Mouse (Mus musculus): ENCODE data around the gene Glra1.

Glra1 gene

DNA sequence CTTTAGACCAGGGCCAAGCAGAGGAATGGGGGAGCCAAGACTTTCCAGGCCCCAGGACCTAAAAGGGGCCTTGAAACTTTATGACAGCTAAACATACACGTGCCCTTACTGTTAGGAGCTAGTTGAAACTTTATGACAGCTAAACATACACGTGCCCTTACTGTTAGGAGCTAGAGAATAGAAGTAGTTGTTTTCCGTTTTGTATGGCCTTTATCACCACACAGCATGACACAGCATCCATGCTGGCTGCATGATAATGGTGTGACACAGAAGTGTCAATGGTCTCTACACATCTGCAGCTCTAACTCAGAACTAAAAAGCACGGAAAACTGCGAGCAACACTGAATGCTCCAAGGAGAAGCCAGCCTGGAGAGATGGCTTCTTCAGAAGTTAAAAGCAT, 90.3 kb downstream of the Glra1 start:
- no peak for DNase-seq

GRCm38 (mm10) chr11:55511374-55511773, 96.6 kb downstream of the Glra1 start:
- DNase-seq: no peak

DNA sequence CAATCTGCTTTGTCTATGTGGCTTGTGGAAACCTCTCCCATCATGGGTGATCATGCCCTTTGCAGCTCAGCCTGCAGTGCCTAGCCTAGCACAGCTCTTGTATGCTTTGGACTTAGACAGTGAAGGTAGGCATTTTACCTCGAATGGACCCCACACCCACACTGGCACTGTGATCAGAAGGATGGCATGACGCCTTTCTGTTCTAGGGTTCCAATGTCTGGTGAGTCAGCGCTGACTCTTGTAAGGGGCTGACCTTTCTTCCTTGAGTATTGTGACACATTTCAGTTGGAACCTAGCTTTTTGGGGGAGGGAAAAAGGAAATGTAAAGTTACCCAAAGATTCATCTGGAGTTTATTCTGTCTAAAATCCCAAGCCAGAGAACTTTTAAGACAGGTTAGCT, 102.5 kb downstream of the Glra1 start:
- DNase-seq: no peak

DNA sequence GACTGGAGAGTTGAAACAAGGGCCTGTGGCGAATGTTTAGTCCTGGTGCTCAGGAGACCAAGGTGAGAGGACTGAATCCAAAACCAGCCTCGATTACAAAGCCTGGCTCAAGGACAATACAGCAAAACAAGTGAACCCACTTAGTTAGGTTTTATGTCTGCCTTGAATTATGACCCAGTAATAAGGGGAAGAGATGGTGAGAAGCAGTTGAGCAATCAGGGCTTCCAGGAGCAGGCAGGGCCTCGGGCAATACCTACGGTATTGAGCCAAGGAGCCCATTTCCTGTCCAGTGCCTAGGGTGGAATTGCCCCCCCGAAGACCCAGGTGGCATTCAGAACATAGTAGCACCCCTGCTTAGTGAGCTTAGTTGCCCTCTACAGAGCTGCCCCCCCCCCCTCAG, 105.1 kb downstream of the Glra1 start:
- DNase-seq: no peak

GRCm38 (mm10) chr11:55501955-55502531, 106.0 kb downstream of the Glra1 start:
- no peak for DNase-seq

- DNase-seq: peak in 1 of 2 experiments; percentile 11
Observed at GRCm38 (mm10) chr11:55497885-55498284, 110.1 kb downstream of the Glra1 start.

- no peak for DNase-seq
Observed at GRCm38 (mm10) chr11:55496158-55496557, 111.8 kb downstream of the Glra1 start.

DNA sequence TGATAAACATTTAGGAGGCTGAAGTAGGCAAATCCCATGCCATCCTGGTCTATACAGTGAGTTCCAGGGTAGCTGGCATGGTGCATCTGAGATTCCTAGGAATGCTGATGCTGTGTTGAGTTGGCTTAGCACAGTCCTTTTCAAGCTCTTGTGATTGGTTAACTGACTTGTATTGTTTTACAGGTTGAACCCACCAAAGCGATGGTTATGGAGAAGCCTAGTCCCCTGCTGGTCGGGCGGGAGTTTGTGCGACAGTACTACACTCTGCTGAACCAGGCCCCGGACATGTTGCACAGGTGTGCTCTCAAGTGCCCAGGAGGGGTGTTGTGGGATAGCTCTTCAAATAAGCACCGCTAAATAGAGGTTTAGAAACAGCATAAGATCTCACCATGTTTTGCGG, 122.6 kb downstream of the Glra1 start:
- no peak for DNase-seq

- DNase-seq: no peak
Observed at GRCm38 (mm10) chr11:55473219-55473618, 134.8 kb downstream of the Glra1 start.

DNA sequence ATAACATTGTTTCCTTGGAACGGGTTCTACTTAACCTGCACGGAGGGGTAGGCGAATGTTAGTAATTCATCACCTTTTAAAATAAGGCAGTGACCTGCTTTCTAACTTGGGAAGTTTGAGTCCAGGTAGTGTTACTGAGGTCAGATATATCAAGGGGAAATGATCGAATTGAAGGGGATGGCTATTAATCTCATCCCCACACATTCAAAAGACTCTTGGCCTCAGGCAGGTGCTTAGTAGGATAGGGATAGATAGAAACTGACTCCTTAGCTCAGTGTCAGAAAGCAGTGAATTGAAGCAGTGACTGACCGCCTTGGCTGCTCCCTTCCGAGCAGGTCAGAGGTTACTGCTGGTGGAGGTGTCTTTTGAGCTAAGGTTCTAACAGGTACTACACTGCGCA, 136.5 kb downstream of the Glra1 start:
- no peak for DNase-seq

GRCm38 (mm10) chr11:55470761-55471160, 137.2 kb downstream of the Glra1 start:
- no peak for DNase-seq

GRCm38 (mm10) chr11:55469923-55470691, 137.9 kb downstream of the Glra1 start:
- peak in 1 of 2 experiments; percentile 38 for DNase-seq

- DNase-seq: peak; percentile 99 to 100
Observed at GRCm38 (mm10) chr11:55469048-55469843, 138.8 kb downstream of the Glra1 start, which contains the start of gene G3bp1. TSS of gene G3bp1 (plus strand) at chr11:55469685.

DNA sequence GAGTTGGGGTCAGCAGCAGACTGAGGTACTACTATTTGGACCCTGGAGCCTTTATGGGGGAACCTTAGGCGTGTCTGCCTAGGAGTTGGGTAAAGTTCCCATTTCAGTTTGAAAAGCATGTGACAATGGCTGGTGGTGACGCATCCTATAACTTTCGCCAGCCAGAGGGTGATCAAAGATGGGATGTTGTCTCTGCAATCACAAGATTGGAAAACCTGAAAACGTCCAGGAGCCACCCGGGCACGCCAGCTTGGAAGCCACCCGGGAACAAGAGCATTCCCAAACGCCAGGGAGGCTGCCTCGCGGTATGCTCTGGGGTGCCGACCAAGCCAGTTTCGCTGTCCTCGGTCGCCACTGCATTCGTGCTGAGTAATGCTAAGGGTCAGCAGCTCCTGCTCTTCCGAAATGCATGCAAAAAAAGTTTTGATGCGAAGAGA, 139.4 kb downstream of the Glra1 start:
- DNase-seq: peak in 1 of 2 experiments; percentile 33

DNA sequence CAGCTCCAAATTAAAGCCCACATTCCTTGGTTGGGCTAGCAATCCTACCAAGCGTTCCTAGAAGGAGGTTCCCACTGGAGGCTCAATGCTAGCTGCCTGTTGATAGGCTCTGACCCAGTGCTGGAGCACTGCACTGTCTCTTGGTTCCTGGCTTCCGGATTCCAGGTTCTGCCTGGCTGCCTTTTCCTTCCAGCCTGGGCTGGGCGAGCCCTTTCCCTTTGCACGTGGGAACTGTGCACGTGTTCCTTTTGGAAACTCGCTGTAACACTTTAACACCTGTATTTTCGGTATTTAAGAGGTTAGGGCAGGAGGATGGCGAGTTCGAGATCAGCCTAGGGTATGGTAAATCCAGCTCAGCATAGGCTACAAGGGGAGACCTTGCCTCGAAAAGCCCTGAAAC, 140.0 kb downstream of the Glra1 start:
- DNase-seq: peak in 1 of 2 experiments; percentile 13

DNA sequence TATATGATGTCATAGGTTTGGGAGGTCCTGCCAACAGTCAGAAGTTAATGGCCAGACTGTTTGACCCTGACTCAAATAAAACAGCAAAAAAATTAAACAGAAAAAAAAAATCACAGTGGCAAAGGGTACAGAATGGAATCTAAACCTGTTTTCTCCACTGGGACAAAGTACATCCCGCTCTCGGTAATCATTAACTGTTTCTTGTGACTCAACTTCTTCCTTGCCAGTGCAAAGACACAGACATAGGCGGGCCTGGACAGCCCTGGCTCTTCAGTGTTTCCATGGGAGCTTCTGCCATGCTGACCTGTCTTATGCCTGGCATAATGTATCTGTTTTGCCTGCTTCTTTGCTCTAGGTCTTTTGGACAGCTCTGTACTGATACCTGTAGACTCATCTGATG, 142.8 kb downstream of the Glra1 start:
- DNase-seq: no peak

- DNase-seq: no peak
Observed at GRCm38 (mm10) chr11:55464707-55465106, 143.3 kb downstream of the Glra1 start.

All from thymus, adult 18-20 months (tissue).